Mouse (Mus musculus) small intestine, adult 2 months (tissue): ENCODE measurements at regions not wholly inside any gene's neighbourhood (a gene's known extent, or its start where the extent isn't known, plus 50 kb on each side); places are given as distances from the start of the nearest gene placed in this dataset.

Experiments
- CTCF ChIP-seq: fragments of 200-500 bp; IDR thresholded peaks from 2 replicates; pipeline ENCODE4 v1.5.1; 2012; ENCODE audit warnings: low read depth, mild to moderate bottlenecking, control low read depth, inconsistent platforms, low read length, moderate library complexity, mixed read lengths; ENCODE audit not compliant: insufficient replicate concordance, insufficient read length; ENCODE audit errors: extremely low read depth
- POLR2A ChIP-seq: fragments of 200-500 bp; IDR thresholded peaks from 2 replicates; pipeline ENCODE4 v1.6.1; 2012; ENCODE audit warnings: low read depth, mild to moderate bottlenecking, control low read depth, inconsistent platforms, low read length, moderate library complexity

DNA sequence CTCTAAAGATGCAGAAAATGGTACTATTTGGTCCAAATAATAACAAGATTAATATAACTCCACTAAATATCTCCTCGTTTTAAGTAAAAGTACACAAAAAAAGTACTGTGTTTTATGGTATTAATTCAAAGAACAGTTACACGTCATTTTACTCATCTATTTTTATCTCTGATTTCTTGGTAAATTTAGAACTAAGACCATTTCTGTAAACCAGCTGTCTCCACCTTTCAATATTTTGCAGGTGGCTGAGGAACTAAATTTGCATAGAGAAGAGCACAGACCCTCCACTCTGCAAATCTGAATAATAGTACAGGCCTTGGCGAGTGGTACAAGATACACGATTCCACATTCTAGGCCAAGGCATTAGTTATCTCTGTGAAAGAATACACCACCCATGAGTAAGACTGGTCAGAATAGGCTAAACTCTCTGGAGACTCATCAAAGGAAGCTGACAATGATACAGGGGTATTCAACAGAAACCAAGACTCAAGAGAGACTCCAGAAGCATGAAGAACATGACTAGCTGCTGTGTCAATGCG is 191.5 kb upstream of the Intu start:
- TF ChIP-seq POLR2A, result no peak
- no peak for TF ChIP-seq CTCF
